ENCODE assay signal across 1 mouse cellular context in the genomic region with DNA sequence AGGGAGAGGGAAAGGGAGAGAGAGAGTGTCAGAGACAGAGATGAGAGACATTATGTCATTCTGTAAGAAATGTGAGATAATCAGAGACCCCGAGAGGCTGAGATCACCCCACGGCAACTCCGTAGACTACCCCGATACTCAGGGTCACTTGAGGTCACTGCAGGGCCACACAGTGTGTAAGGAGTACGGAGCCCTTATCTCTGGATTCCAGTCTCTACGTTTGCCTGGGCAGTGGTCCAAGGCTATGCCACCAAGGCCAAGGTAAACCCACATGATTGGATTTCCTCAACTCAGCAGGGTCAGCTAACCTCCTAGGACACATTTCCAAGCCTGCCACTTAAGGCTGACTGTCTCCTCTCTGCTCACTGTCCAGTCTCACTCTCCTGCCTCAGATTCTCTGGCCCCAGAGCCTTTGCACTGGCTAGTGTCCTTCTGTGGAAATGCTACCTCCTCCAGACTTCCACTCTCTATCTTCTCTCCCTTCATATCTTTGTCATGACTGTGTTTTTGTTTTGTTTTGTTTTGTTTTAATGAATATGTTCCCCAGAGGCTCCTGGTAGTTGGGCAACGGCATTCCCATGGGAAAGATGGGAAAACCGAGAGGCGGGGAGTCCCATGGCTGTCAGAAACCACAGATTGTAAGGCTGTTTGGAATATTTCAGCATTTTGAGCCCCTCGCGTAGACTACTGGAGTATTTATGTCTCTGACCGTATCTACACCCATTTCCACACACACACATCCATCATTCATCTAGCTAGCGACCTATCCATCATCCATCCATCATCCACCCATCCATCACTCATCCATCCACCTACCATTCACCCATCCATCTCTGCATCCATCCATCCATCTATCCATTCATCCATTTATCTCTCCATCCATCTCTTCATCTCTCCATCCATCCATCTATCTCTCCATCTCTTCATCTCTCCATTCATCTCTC.
TF ChIP-seq lines count a peak whose summit lies in the region.

No protein-coding gene starts in this region.

TF ChIP-seq in MEL, 35 proteins besides CTCF, POLR2A, EP300 and RAD21 (continued from another document):
- TF ChIP-seq TAL1 (IDR thresholded peaks at IDR 0.05; ENCODE audit: low read length) (peak; percentile 72), ZMIZ1 (IDR thresholded peaks at IDR 0.05; ENCODE audit: low read depth, low read length) (no peak), MYB (IDR thresholded peaks at IDR 0.05; ENCODE audit: low read depth, low read length) (peak; percentile 6; the same call in 1 of the 2 replicates), GATA1 (IDR thresholded peaks at IDR 0.05; ENCODE audit: low read depth, low read length) (peak; percentile 66), RCOR1 (IDR thresholded peaks at IDR 0.05; ENCODE audit: low read depth, low read length) (no peak), POLR2AphosphoS5 (IDR thresholded peaks at IDR 0.05; ENCODE audit: borderline replicate concordance, low read depth, low read length) (0 out of 2 replicates have a peak, but pooled peaks have one; percentile 55), ZNF384 (IDR thresholded peaks at IDR 0.05; ENCODE audit: low read depth, low read length) (no peak), ETS1 (IDR thresholded peaks at IDR 0.05; ENCODE audit: low read depth, low read length) (peak; percentile 75)
